Mouse (Mus musculus): ENCODE data around the gene Palm. TPM values are rescaled to one million over a fixed set of nuclear protein-coding genes. Genes with fewer than 3 reads are reported as not detected.

Gene Palm
- polyA plus RNA-seq, 1 experiment from 2014 or later = 140 TPM

GRCm38 (mm10) chr10:79866601-79867000 is 73.2 kb downstream of the Palm start:
- ATAC-seq (replicated peaks; ENCODE audit: low FRiP score) = no peak
- 86% methylated on average over 11 of the region's 11 CpGs for WGBS
- Histone ChIP-seq H3K4me3 (ENCODE audit: low read depth, low read length) (no peak overlapping the region), H3K27ac (ENCODE audit: low read depth, low read length) (no peak overlapping the region), H3K4me2 (ENCODE audit: low read depth, low read length, severe bottlenecking) (no peak overlapping the region), H3K9me3 (ENCODE audit: control insufficient read depth, low read length) (no peaks in the 10 kb centered on the region), H3K9ac (ENCODE audit: low read length) (no peak overlapping the region), H3K27me3 (ENCODE audit: control insufficient read depth, insufficient read depth, low read length) (no peaks in the 10 kb centered on the region), H3K4me1 (replicated peaks; ENCODE audit: control insufficient read depth, insufficient read depth, low read length) (no peaks in the 10 kb centered on the region; the same call in 1 of the 2 replicates), H3K36me3 (ENCODE audit: control insufficient read depth, insufficient read depth, low read length) (peaks cover 28% of the 10 kb centered on the region)
- no peak for DNase-seq (ENCODE audit: low spot score)

Small RNA genes lying within 50 kb of the gene (microRNA-seq; reads per million reads assigned to microRNA genes)
- not detected for gene Mir6910 (ENCODE audit: insufficient number of aligned reads)

Other genes starting within 250 kb of the Palm start
- 64.4 and 67.7 TPM in 2 replicates for gene Mier2, start 238.4 kb upstream of the Palm start, polyA plus RNA-seq (2014; fragmentation: Nextera tagmentation; extraction: Ambion mirVana)
- gene Theg, start 206.2 kb upstream of the Palm start, polyA plus RNA-seq (2014; fragmentation: Nextera tagmentation; extraction: Ambion mirVana) = not detected in 2 replicates
- 0.04 and 0.09 TPM in 2 replicates for gene C2cd4c, start 179.5 kb upstream of the Palm start, polyA plus RNA-seq (2014; fragmentation: Nextera tagmentation; extraction: Ambion mirVana)
- gene Shc2, start 155.7 kb upstream of the Palm start, polyA plus RNA-seq (2014; fragmentation: Nextera tagmentation; extraction: Ambion mirVana) = 9.4 and 9.9 TPM in 2 replicates
- not detected in 2 replicates for gene Odf3l2, start 147.8 kb upstream of the Palm start, polyA plus RNA-seq (2014; fragmentation: Nextera tagmentation; extraction: Ambion mirVana)
- gene Madcam1, start 129.0 kb upstream of the Palm start, polyA plus RNA-seq (2014; fragmentation: Nextera tagmentation; extraction: Ambion mirVana) = 0.59 and 0.83 TPM in 2 replicates
- 59.7 and 65.2 TPM in 2 replicates for gene Tpgs1, start 124.2 kb upstream of the Palm start, polyA plus RNA-seq (2014; fragmentation: Nextera tagmentation; extraction: Ambion mirVana)
- 180 and 185 TPM in 2 replicates for gene Cdc34, start 111.4 kb upstream of the Palm start, polyA plus RNA-seq (2014; fragmentation: Nextera tagmentation; extraction: Ambion mirVana)
- 0.81 and 0.92 TPM in 2 replicates for gene Gzmm, start 104.6 kb upstream of the Palm start, polyA plus RNA-seq (2014; fragmentation: Nextera tagmentation; extraction: Ambion mirVana)
- 551 and 582 TPM in 2 replicates for gene Bsg, start 89.1 kb upstream of the Palm start, polyA plus RNA-seq (2014; fragmentation: Nextera tagmentation; extraction: Ambion mirVana)
- 0.15 and 0.40 TPM in 2 replicates for gene Hcn2, start 76.9 kb upstream of the Palm start, polyA plus RNA-seq (2014; fragmentation: Nextera tagmentation; extraction: Ambion mirVana)
- 41.1 and 44.8 TPM in 2 replicates for gene Polrmt, start 47.0 kb upstream of the Palm start, polyA plus RNA-seq (2014; fragmentation: Nextera tagmentation; extraction: Ambion mirVana)
- gene Fgf22, start 38.5 kb upstream of the Palm start, polyA plus RNA-seq (2014; fragmentation: Nextera tagmentation; extraction: Ambion mirVana) = 0.36 and 0.40 TPM in 2 replicates
- gene Rnf126, start 26.6 kb upstream of the Palm start, polyA plus RNA-seq (2014; fragmentation: Nextera tagmentation; extraction: Ambion mirVana) = 118 TPM in 2 replicates
- 0.41 and 1.0 TPM in 2 replicates for gene Fstl3, start 16.3 kb upstream of the Palm start, polyA plus RNA-seq (2014; fragmentation: Nextera tagmentation; extraction: Ambion mirVana)
- not detected in 2 replicates for gene Prss57, start 2.6 kb upstream of the Palm start, polyA plus RNA-seq (2014; fragmentation: Nextera tagmentation; extraction: Ambion mirVana)
- 0.39 and 0.99 TPM in 2 replicates for gene Misp, start 27.4 kb downstream of the Palm start, polyA plus RNA-seq (2014; fragmentation: Nextera tagmentation; extraction: Ambion mirVana)
- 261 and 295 TPM in 2 replicates for gene Ptbp1, start 60.9 kb downstream of the Palm start, polyA plus RNA-seq (2014; fragmentation: Nextera tagmentation; extraction: Ambion mirVana)
- 13.0 and 13.3 TPM in 2 replicates for gene Prtn3, start 80.9 kb downstream of the Palm start, polyA plus RNA-seq (2014; fragmentation: Nextera tagmentation; extraction: Ambion mirVana)
- gene Plppr3, start 81.1 kb downstream of the Palm start, polyA plus RNA-seq (2014; fragmentation: Nextera tagmentation; extraction: Ambion mirVana) = 131 and 146 TPM in 2 replicates
- gene Elane, start 92.7 kb downstream of the Palm start, polyA plus RNA-seq (2014; fragmentation: Nextera tagmentation; extraction: Ambion mirVana) = not detected in 2 replicates
- gene Cfd, start 97.3 kb downstream of the Palm start, polyA plus RNA-seq (2014; fragmentation: Nextera tagmentation; extraction: Ambion mirVana) = not detected in 2 replicates
- gene Med16, start 115.4 kb downstream of the Palm start, polyA plus RNA-seq (2014; fragmentation: Nextera tagmentation; extraction: Ambion mirVana) = 60.4 and 60.6 TPM in 2 replicates
- 3.3 and 14.8 TPM in 2 replicates for gene Gm26602, start 117.3 kb downstream of the Palm start, polyA plus RNA-seq (2014; fragmentation: Nextera tagmentation; extraction: Ambion mirVana)
- gene Kiss1r, start 123.4 kb downstream of the Palm start, polyA plus RNA-seq (2014; fragmentation: Nextera tagmentation; extraction: Ambion mirVana) = 0.55 and 1.0 TPM in 2 replicates
- gene R3hdm4, start 127.6 kb downstream of the Palm start, polyA plus RNA-seq (2014; fragmentation: Nextera tagmentation; extraction: Ambion mirVana) = 135 and 145 TPM in 2 replicates
- 5.4 and 6.6 TPM in 2 replicates for gene Arid3a, start 133.5 kb downstream of the Palm start, polyA plus RNA-seq (2014; fragmentation: Nextera tagmentation; extraction: Ambion mirVana)
- 111 and 112 TPM in 2 replicates for gene Wdr18, start 166.6 kb downstream of the Palm start, polyA plus RNA-seq (2014; fragmentation: Nextera tagmentation; extraction: Ambion mirVana)
- gene Grin3b, start 177.1 kb downstream of the Palm start, polyA plus RNA-seq (2014; fragmentation: Nextera tagmentation; extraction: Ambion mirVana) = 0.29 and 0.33 TPM in 2 replicates
- gene Tmem259, start 190.8 kb downstream of the Palm start, polyA plus RNA-seq (2014; fragmentation: Nextera tagmentation; extraction: Ambion mirVana) = 17.8 and 18.6 TPM in 2 replicates
- 160 and 182 TPM in 2 replicates for gene Cnn2, start 195.0 kb downstream of the Palm start, polyA plus RNA-seq (2014; fragmentation: Nextera tagmentation; extraction: Ambion mirVana)
- gene Abca7, start 202.9 kb downstream of the Palm start, polyA plus RNA-seq (2014; fragmentation: Nextera tagmentation; extraction: Ambion mirVana) = 3.4 and 3.9 TPM in 2 replicates
- gene Arhgap45, start 223.1 kb downstream of the Palm start, polyA plus RNA-seq (2014; fragmentation: Nextera tagmentation; extraction: Ambion mirVana) = 4.6 and 4.9 TPM in 2 replicates
- 217 and 243 TPM in 2 replicates for gene Polr2e, start 246.2 kb downstream of the Palm start, polyA plus RNA-seq (2014; fragmentation: Nextera tagmentation; extraction: Ambion mirVana)